Mouse (Mus musculus) heart, embryonic 16.5 days (tissue): ENCODE results near the gene Rps18. TPM values are rescaled to one million over a fixed set of nuclear protein-coding genes. Genes with fewer than 3 reads are reported as not detected.
"Not testable (repeated sequence)": the region's sequence is repeated elsewhere in the genome, so short reads cannot be mapped to it uniquely, and the experiment has no call there.

Experiments
- ATAC-seq: fragments of 200-750 bp; cut with Nextera tagmentation; replicated peaks from 2 replicates; pipeline ENCODE4 v1.8.0; 2017; ENCODE audit warnings: moderate number of reproducible peaks; ENCODE audit not compliant: insufficient read depth, low FRiP score; ENCODE audit errors: extremely low read depth
- H3K27ac ChIP-seq: fragments of 300-500 bp; sonication (generic); 2 replicates; pipeline ENCODE4 v1.5.1; 2014; ENCODE audit warnings: mild to moderate bottlenecking, low read length, control low read depth, moderate library complexity
- H3K27me3 ChIP-seq: fragments of 300-500 bp; sonication (generic); 2 replicates; pipeline ENCODE4 v1.6.1; 2014; ENCODE audit warnings: low read length, mixed read lengths; ENCODE audit not compliant: control insufficient read depth, insufficient read depth
- H3K36me3 ChIP-seq: fragments of 300-500 bp; sonication (generic); 2 replicates; pipeline ENCODE4 v1.6.1; 2014; ENCODE audit not compliant: control insufficient read depth, insufficient read depth
- H3K4me1 ChIP-seq: fragments of 300-500 bp; sonication (generic); 2 replicates; pipeline ENCODE4 v1.6.1; 2014; ENCODE audit warnings: low read length, mixed read lengths; ENCODE audit not compliant: control insufficient read depth, insufficient read depth
- H3K4me2 ChIP-seq: fragments of 300-500 bp; sonication (generic); 2 replicates; pipeline ENCODE4 v1.6.1; 2014; ENCODE audit warnings: low read depth, mild to moderate bottlenecking, control low read depth, low read length
- H3K4me3 ChIP-seq: fragments of 300-500 bp; sonication (generic); 2 replicates; pipeline ENCODE4 v1.5.1; 2014; ENCODE audit warnings: mild to moderate bottlenecking, control low read depth, low read length
- H3K9ac ChIP-seq: fragments of 300-500 bp; sonication (generic); 2 replicates; pipeline ENCODE4 v1.6.1; 2014; ENCODE audit warnings: low read length, control low read depth
- H3K9me3 ChIP-seq: fragments of 300-500 bp; sonication (generic); replicated peaks from 2 replicates; pipeline ENCODE4 v1.6.1; 2016; ENCODE audit warnings: low read length; ENCODE audit not compliant: control insufficient read depth
- WGBS: fragments of 180-500 bp; shearing (Covaris S2); extraction: QIAGEN DNeasy Blood & Tissue Kit; methylation state at CpG from one replicate; pipeline ENCODE4 v1.1.7; 2014; 5-methylcytosine and 5-hydroxymethylcytosine counted together
- polyA plus RNA-seq: library from polyadenylated mRNA; unstranded; fragments of >200 nt; fragmentation: Nextera tagmentation; extraction: Ambion mirVana; gene quantifications from 2 replicates; pipeline ENCODE4 v1.2.1, GENCODE M21; 2015

Rps18 gene
- polyA plus RNA-seq, 1 experiment from 2014 or later = 901 TPM

DNA sequence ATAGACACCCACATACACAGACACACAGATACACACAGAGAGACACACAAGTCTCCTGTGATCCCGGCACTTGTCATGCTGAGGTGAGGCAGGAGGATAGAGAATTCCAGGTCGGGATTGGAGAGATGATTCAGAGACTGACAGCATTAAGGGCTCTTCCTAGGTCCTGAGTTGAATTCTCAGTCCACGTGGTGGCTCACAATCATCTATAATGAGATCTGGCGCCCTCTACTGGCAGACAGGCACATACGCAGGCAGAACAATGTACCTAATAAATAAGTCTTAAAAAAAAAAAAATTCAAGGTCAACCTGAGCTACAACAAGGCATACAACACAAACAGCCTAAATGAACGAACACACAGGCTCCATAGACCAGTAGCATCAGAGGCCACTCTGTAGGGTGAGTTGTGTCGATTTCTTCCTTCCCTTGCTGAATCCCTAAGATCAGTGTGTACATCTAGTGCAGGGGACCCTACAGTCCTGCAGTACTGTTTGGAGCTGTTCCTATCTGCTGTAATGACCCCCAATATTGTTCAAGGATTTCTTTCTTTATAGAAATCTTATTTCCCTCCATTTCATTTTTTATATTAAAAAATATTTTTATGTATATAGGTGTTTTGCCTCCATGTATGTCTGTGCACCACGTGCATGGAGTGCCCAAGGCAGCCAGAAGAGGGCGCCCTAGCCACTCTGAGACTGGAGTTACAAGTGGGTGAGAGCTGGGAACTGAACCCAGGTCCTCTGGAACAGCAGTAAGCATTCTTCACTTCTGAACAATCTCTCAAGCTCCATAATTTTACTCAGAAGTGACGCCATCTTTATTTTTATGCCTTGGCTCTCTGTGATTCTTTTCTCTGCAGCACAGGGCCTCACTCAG is 36.2 kb upstream of the Rps18 start:
- H3K4me3 ChIP-seq = no peak overlapping the region
- ATAC-seq = no peak
- WGBS = 31% methylated on average over 10 of the region's 10 CpGs

DNA sequence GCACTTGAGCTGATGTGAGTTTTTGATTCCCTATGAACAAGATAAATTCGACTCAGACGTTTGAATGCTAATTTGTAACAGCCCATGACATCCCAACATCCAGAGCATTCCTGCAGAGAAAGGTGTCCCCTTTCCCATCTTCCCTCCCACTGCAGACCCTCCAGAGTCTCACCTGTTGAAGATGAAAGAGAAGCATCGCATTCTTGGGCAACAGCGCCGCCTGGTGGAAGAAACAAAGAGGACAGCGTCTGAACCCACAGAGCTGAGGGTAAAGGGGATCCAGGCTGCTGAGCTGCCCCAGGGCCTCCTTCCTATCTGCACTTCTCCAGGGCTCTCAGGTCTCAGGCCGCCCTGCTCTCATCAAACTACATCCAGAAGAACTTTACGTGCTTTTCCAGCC is 26.3 kb upstream of the Rps18 start:
- not testable (repeated sequence) for H3K36me3 ChIP-seq, H3K9me3 ChIP-seq, H3K9ac ChIP-seq, H3K4me3 ChIP-seq, ATAC-seq, H3K27ac ChIP-seq
- Histone ChIP-seq H3K4me1 (peaks cover 16% of the 10 kb centered on the region), H3K4me2 (peak overlapping the region; percentile 75; the same call in 1 of the 2 replicates), H3K27me3 (peaks cover 29% of the 10 kb centered on the region)
- 9% methylated on average over 8 of the region's 8 CpGs for WGBS

More for the DNA sequence above, 36.2 kb upstream of the Rps18 start:
- H3K4me1 ChIP-seq = no peaks in the 10 kb centered on the region
- no peaks in the 10 kb centered on the region for H3K36me3 ChIP-seq
- H3K27ac ChIP-seq = no peak overlapping the region
- 0 out of 2 replicates have a peak, but pooled peaks cover 2% of the 10 kb centered on the region for H3K9me3 ChIP-seq
- 0 out of 2 replicates have a peak, but pooled peaks cover 2% of the 10 kb centered on the region for H3K27me3 ChIP-seq
- no peak overlapping the region for H3K9ac ChIP-seq
- no peak overlapping the region for H3K4me2 ChIP-seq

DNA sequence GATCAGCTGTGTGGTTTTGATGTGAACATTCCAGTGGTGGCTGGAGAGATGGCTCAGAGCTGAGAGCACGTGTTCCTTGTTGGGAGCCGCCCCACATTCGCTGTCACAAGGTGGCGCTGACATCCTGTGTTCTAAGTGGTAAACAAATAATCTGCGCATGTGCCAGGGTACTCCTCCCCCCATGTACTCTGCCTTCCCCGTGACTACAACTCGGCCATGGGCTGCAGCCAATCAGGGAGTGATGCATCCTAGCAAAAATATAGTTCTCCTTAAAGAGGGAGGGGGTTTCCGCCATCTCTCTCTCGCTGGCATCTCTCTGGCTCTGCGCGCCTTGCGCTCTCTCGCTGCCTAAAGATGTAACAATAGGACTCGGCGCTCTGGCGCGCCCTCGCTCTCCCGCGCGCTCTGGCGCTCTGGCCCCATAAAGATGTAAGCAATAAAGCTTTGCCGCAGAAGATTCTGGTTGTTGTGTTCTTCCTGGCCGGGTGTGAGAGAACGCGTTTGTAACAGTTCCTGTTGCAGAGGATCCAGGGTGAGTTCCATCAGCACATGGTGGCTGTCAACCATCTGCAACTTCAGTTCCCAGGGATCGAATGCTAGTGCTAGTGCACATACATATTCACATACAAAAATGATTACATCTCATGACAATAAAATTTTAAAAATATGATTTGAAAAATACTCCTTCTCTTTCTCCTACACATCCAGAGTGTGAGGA is 25.6 kb upstream of the Rps18 start:
- WGBS = under 1% methylated on average over 27 of the region's 27 CpGs
- H3K36me3 ChIP-seq, H3K9me3 ChIP-seq: not testable (repeated sequence)
- peak overlapping the region; percentile 72 for H3K9ac ChIP-seq
- peak overlapping the region; percentile 75 for H3K4me2 ChIP-seq
- peak; percentile 94 for ATAC-seq
- peaks cover 16% of the 10 kb centered on the region for H3K4me1 ChIP-seq
- H3K4me3 ChIP-seq = peak overlapping the region; percentile 62
- peaks cover 33% of the 10 kb centered on the region for H3K27me3 ChIP-seq
- H3K27ac ChIP-seq = peak overlapping the region; percentile 86

DNA sequence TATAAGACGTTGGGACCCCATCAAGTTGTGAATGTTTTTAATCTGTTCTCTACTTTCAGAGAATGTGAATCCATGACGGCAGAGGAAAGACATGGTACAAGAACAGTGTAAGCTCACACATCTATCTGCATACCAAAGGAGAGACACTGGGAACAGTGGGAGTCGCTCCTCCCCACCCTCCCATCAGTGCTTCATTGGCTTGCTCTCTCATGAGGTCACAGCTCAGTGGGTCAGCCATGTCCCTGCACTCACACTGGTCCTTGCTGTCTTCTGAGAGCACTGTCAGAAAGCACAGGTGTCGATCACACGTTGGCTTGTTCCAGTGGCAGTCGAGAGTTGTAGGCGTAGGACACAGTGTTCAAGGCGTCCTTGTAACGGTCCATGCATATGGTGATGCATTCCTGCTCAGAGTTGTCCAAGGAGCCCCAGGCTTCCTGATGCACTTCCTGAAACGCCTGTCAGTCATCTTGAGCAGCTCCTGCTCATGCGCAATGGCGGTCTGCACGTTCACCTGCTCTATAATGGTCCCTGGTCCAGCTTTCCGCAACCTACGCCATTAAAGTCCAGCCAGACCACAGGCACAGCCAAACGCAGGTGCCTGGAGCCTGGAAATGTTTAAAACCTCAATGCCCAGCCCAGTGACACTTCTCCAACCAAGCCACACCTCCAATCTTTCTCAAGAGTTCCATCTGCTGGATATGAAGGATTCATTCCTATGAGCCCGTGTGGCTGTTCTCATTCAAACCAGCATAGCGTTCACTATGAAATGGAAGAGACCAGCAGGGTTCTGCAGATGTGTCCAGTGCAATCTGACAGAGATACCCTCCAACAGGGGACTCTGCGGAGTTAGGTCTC is 24.6 kb upstream of the Rps18 start:
- no peak overlapping the region for H3K4me3 ChIP-seq

DNA sequence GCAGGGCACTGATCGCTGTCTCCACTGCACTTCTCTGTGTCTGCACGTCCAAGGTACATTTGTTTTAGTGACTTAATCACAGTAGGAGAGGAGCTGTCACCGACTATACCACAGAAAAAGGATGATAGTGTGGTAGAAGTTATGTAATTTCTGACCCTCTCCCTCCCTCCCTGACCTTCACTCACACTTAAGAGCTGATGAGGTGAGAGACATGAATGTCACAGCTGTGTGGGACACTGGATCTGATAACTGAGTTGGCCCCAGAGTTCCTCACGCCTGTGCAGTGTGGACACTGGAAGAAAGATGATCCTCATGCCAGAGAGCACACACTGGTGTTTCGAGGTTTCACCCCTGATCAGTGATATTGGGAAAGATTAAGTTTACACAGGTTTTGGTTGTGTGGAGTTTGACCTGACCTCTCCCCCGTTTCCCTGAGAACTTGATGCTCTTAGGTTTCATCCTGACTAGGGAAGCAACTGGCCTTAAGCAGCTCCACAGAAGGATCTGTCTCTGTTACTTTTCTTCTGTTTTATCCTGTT is 23.8 kb upstream of the Rps18 start:
- Histone ChIP-seq H3K9me3 (no peaks in the 10 kb centered on the region), H3K27ac (no peak overlapping the region), H3K36me3 (no peaks in the 10 kb centered on the region), H3K4me2 (no peak overlapping the region), H3K9ac (no peak overlapping the region), H3K4me1 (peaks cover 16% of the 10 kb centered on the region), H3K4me3 (no peak overlapping the region), H3K27me3 (peaks cover 36% of the 10 kb centered on the region)
- no peak for ATAC-seq
- 52% methylated on average over 6 of the region's 6 CpGs for WGBS

More for the DNA sequence above, 24.6 kb upstream of the Rps18 start:
- Histone ChIP-seq H3K27me3 (peaks cover 36% of the 10 kb centered on the region), H3K9ac (no peak overlapping the region; the same call in 1 of the 2 replicates), H3K9me3 (no peaks in the 10 kb centered on the region), H3K4me2 (peak overlapping the region; percentile 75; the same call in 1 of the 2 replicates), H3K4me1 (peaks cover 16% of the 10 kb centered on the region), H3K27ac (peak overlapping the region; percentile 50), H3K36me3 (no peaks in the 10 kb centered on the region)
- WGBS = 69% methylated on average over 19 of the region's 19 CpGs
- ATAC-seq = peak; percentile 5; the same call in 1 of the 2 replicates

DNA sequence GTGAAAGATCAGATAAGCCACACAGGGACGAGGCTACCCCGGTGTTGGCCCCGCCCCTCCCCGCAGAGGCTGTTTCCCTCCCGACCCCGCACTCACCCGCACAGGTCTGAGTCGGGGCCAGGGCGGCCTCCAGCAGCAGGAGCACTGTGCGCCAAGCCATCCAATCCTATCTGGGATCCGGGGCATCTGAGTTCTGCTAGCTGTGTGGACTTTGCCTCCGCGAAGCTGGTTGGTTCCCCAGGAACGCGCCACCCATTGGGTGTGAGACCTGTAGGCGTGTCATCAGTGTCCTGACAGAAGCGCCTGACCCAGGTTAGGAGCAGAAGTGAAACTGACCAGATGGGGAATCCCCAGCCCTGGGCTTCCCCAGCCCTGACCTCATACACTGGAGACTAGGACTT is 22.8 kb upstream of the Rps18 start:
- 0 out of 2 replicates have a peak, but pooled peaks have one; percentile 10 for ATAC-seq

DNA sequence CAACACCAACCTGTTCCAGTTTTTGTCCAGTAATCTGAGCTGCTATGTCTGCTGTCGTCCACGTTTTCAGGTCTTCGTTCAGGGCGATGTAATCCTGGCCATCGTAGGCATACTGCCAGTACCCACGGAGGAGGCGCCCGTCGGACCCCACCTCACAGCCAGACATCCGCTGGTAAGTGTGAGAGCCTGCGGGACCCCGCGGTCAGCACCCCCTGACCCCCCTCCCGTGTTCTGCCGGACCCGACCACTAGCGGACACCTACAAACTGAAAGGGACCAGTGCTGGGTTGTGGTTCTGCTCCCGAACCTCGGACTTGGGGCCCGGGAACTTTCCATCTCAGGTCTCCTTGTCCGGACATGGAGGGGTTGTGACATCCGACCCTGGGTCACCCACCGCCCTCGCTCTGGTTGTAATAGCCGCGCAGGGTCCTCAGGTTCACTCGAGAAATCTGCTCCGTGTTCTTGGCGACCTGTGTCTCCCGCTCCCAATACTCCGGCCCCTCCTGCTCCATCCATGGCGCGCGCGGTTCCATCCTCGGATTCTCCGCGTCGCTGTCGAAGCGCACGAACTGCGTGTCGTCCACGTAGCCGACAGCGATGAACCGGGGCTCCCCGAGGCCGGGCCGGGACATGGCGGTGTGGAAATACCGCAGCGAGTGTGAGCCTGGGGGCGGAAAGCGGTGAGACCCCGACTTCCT is 22.2 kb upstream of the Rps18 start:
- Histone ChIP-seq H3K27me3 (peaks cover 38% of the 10 kb centered on the region), H3K9me3 (no peaks in the 10 kb centered on the region), H3K4me3 (peak overlapping the region; percentile 52), H3K27ac (no peak overlapping the region), H3K36me3 (no peaks in the 10 kb centered on the region), H3K9ac (peak overlapping the region; percentile 34), H3K4me2 (peak overlapping the region; percentile 64), H3K4me1 (peaks cover 16% of the 10 kb centered on the region)
- 2% methylated on average over 57 of the region's 57 CpGs for WGBS
- ATAC-seq = no peak

More for the DNA sequence above, 22.8 kb upstream of the Rps18 start:
- H3K4me3 ChIP-seq = peak overlapping the region; percentile 52
- no peaks in the 10 kb centered on the region for H3K9me3 ChIP-seq
- no peaks in the 10 kb centered on the region for H3K36me3 ChIP-seq
- peak overlapping the region; percentile 64 for H3K4me2 ChIP-seq
- peaks cover 16% of the 10 kb centered on the region for H3K4me1 ChIP-seq
- under 1% methylated on average over 17 of the region's 17 CpGs for WGBS
- H3K27me3 ChIP-seq = peaks cover 38% of the 10 kb centered on the region
- H3K9ac ChIP-seq = peak overlapping the region; percentile 34
- no peak overlapping the region for H3K27ac ChIP-seq

DNA sequence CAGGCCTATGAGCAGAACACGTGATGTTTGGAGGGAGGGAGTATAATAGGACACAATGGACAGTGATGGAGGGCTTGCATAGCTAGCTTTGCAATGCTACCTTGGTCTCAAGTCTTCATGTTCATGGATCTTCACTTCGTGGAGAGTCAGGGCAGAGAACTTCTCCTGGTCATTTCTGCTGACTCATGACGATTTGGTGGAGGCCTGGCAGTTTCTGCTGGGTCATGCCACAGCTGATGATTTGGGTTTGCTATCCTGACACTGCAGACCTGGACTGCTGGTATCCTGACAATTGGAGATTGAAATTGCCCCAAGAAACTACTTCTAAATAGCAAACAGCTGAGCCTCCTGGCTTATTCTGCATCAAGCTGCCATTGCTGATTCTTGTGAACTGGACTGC is 17.8 kb upstream of the Rps18 start:
- Histone ChIP-seq H3K27me3 (peaks cover 22% of the 10 kb centered on the region), H3K4me3 (no peak overlapping the region), H3K36me3 (no peaks in the 10 kb centered on the region), H3K9me3 (peaks cover 8% of the 10 kb centered on the region), H3K27ac (no peak overlapping the region), H3K4me2 (no peak overlapping the region), H3K4me1 (peaks cover 7% of the 10 kb centered on the region), H3K9ac (no peak overlapping the region)
- no peak for ATAC-seq
- 57% methylated on average over 3 of the region's 3 CpGs for WGBS
